Mouse (Mus musculus): ENCODE results near the gene Sf3a1.
"Not testable (repeated sequence)": the region's sequence is repeated elsewhere in the genome, so short reads cannot be mapped to it uniquely, and the experiment has no call there.

DNA sequence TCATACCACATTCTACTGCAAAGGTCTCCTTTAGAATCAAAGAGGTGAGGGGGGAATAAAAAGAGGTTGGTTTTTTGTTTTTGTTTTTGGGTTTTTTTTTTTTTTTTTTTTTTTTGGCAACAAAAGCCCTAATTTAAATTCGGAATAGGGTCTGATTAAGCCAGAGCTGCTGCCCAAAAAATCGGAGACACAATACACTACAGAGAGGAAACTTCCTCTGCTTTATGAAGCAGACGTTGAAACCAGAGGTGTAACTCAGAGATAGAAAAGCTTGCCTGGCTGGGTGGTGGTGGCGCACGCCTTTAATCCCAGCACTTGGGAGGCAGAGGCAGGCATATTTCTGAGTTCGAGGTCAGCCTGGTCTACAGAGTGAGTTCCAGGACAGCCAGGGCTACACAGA is 45.6 kb upstream of the Sf3a1 start:
- TF ChIP-seq CTCF (IDR thresholded peaks at IDR 0.05; ENCODE audit: extremely low read depth, insufficient read length, insufficient replicate concordance, low read depth, low read length); POLR2A (IDR thresholded peaks at IDR 0.05; ENCODE audit: low read depth, low read length): not testable (repeated sequence)

All from small intestine, adult 2 months (tissue).